Mouse (Mus musculus): ENCODE measurements around the gene Gpr152.

Gpr152 gene

DNA sequence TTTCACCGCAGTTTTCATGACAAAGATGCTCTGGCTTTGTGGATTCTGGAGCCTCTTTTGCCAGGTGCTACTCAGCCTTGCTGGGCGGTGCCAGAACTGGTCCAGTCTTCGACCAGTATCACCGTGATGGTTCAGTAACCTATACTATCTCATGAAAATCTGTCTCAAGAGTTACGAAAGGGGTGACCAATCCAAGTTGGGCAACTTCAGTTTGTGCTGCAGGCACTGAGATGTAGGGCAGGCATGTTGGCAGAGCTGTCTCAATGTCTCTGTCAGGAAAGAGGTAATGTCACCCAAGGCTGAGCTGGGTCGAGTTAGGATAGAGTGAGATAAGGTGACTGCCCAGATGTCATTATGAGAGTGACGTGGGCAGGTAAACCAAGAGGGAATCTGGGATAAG, 40.8 kb downstream of the Gpr152 start:
- no peak for DNase-seq

DNA sequence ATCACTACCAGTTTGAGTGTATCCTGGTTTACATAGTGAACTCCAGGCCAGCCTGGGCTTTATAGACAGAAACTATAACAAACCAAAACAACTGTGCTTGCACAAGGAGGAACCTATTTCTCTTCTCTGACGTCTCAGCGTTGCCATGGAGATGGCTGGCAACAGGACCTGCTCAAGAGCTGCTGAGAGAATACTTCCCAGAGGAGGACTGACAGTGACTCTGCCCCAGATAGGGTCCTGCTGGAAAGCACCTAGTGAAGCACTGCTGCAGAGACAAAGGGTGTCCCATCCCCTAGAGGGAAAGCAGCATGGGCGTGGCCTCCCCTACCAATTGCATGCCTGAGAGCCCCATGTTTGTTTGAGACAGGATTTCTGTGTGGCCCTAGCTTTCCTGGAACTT, 42.3 kb downstream of the Gpr152 start:
- DNase-seq: no peak

DNA sequence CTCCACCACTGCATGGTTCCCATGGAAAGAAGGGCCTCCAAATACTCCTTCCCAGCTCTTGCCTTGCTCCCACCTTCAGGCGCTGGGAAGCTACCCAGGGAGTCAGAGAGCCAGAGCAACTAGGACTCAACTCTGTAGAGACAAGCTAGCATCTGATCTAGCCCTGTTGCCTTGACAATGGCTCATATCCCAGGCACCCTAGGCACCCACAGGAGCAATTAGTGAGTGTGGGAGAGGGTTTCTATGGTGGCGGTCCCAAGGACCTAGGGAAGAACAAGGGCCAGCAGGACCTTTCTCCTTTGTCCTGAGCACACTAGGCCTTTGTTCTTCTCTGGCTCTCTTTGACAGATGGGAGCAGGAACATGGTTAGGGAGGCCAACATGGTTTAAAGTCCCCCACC, 44.1 kb downstream of the Gpr152 start:
- DNase-seq: no peak

DNA sequence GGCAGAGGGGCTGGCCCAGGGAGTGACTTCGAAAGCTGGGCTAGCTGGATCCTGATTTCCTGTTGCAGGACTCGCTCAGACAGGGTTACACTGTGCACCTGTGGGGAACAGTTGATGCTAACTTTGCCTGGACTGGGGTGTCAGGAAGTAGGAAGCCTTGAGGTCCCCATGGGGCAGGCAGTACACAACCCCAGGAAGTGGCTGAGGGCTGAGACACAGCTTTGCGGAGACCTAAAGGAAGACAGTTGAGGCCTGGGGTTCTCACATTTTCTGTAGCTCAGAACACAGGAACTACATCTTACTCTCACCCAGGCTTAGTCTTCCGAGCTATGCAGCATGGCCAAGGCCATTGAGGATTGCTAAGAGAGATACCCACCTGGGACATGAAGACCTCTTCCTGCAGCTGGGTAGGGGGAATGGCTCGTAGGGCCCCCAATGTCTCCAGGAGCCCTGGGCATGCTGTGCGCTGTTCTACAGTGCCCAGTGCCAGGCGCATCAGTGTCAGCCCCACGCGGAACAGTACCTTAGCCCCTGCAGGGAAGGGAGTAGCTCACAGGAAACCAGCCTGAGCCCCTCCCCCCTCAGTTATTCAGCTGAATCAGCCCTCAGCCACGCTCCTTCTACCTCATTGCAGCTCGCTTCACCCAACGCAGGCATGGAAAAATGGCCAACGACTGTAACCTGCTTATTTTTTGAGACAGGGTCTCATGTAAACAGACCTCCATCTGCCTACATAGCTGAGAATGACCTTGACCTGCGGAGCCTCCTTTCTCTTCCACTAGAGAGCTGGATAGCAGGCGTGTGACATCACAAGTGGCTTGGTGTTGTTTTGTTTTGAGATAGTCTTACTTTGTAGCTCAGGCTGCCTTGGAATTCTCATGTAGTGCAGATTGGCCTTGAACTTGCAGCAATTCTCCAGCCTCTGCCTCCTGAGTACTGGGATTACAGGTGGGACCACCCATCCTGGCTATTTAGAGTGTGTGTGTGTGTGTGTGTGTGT, 45.7 kb downstream of the Gpr152 start:
- DNase-seq: no peak

DNA sequence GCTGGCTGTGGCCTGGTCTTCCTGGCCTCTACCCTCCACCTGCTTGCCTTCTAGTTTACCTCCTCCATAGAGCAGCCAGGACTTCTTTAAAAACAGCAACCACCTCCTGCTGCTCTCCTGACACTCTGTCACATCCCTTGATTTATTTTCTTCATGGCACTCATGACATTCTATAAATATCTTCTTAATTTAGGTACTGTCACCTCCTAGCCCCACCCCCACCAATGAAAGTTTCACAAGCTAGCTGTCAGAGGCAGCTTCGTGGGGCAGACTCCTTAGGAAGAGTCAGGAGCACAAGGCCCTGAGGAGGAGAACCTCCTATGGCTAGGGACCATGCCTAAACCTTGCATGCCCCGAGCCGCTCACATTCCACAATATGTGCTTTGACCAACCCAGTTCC, 47.7 kb downstream of the Gpr152 start:
- no peak for DNase-seq

DNA sequence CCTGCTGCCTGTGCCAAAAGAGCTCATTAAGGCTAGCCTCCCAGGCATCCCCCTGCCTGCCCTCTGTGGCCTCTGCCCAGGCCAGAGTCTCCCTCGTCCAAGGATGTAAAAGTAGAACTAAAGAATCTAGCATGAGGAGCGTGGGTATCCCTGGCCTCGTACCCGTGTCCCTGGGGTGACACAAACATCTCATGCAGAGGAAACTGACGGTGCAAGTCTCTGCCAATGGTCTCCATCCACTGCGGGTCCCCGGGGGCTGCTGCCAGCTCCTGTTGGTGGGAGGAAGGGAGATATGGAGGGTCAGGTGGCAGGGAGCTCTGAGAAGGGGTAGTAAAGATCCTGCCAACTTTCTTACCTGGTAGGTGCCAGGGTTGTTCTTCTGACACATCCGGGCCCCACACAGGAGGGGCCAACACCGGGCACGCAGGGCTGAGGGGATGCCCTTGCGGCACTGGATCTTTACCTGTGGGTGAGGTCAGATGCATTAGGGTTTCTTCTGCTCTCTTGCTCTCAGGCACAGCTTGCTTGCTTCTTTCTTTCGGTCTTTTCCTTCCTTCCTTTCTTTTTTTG, 49.5 kb downstream of the Gpr152 start:
- DNase-seq: no peak

DNA sequence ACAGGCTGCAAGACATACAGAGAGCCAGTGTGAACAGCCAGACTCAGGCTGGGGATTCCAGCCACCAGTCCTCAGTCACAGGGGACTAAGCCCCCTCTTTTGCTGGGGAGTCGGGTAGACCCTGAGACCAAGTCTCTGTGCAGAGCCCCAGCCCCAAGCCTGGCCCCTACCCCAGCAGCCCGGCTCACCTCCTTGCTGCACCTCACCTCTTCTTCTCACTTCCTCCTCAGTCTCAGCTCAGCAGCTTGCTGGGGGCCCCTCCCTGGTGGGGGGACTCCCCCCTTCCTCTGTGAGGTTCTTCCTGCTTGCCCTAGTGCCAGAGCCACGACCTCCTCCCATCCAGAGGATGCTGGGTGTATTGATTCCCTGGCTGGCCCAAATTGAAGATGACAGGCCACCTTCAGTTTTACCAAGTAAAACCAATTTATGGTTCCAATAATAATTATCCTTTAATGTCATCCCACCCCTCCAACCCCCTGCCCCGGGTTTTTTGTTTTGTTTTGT, 51.3 kb downstream of the Gpr152 start, which contains the start of gene Tbc1d10c:
TSS of gene Tbc1d10c (minus strand) at position 454 of the 504 bp plus-strand sequence.
- DNase-seq: no peak

DNA sequence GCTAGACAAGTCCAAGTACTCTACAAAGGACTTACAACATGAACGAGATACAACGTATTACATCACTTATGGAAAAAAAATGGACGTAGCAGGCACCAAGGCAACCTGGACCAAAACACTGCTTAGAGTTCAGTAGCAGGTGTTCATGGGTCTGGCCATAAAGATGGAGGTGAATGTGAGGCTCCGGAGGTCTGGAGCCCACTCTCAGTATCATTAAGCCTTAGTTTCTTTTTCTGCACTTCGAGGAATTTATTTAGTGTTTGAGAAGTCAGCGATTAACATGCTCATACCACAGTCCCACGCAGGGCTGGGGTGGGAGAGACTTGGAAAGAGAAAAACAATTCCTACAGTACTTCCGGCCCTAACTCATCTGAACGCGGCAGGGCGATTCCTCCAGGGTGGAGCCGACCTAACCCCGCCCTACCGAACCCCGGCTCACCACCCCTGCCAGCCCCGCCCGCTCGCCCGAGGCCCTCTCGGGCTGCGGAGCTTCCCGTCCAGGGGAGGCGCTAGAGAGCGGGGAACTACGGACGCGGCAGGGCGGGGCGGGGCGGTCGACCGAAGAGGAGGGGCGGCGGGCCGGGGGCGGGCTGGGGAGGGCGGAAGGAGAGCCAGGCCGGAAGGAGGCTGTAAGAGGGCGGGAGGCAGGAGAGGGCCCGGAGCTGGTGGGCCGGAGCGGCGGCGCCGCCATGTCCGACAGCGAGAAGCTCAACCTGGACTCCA, 52.1 kb downstream of the Gpr152 start, which contains the start of gene Ppp1ca:
TSS of gene Ppp1ca (plus strand) at position 538 of the 723 bp plus-strand sequence.
- peak; percentile 91 for DNase-seq

DNA sequence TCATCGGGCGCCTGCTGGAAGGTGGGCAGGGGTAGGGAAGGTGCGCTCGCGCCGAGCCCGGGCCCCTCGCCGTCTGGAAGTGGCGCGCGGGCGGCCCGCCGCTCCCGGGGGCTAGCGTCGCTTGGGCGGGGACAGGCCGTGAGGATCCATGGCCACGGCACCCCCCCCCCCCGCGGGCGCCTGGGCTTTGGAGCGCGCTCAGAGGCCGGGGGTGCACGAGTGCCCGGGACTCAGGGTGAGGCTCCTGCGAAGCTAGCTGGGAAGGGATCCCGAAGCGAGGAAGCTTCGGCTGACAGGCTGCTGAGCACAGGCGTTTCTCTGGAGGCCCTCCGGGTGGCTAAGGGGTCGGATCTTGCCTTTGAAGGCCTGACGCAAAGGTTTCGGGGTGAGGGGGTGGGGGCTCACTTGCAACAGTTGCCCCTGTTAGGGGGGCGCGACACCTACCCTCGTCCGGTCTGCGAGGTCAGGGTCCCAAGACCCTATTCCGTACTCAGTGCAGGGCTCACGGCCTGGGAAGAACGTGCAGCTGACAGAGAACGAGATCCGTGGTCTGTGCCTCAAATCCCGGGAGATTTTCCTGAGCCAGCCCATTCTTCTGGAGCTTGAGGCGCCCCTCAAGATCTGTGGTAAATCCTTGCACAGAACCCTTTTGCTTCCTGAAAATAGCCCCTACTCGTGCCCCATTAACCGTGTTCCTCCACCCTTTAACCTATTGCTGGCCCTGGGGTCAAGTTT, 52.8 kb downstream of the Gpr152 start:
- DNase-seq: no peak

DNA sequence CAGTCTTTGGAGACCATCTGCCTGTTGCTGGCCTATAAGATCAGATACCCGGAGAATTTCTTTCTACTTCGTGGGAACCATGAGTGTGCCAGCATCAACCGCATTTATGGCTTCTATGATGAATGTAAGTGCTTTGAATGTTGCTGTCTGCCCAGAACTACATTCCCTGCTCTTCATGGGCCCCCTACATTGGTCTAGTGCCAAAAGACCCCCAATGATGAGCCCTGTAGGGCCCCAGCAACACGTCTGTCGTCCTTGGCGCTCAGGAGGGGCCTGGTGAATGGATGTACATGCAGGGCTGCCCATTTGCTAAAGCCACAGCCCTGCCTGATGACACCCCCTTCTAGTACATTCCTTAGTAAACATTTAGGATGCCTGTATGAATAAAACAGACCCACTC, 53.5 kb downstream of the Gpr152 start:
- no peak for DNase-seq

DNA sequence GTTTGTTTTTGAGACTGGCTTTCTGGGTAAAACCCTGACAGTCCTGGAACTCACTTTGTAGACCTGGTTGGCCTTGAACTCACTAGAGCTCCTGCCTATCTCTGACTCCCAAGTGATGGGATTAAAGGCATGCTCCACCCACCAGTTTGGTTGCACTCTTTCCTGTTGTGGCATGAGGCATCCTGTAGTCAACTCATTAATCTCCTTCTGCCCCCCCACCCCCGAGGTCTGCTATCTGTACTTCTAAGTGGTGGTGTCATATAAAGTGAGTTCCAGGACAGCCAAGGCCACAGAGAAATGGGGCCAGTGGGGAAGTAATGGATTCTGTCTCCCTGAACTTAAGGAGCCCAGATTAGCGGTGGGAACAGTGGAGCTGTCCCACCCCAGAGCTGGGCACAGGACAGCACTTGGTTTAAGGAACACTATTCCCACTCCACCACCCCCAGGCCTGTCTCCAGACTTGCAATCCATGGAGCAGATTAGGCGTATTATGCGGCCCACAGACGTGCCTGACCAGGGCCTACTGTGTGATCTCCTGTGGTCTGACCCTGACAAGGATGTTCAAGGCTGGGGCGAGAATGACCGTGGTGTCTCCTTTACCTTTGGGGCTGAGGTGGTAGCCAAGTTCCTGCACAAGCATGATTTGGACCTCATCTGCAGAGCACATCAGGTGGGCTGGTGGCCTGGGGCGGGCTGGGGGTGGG, 54.6 kb downstream of the Gpr152 start:
- no peak for DNase-seq

DNA sequence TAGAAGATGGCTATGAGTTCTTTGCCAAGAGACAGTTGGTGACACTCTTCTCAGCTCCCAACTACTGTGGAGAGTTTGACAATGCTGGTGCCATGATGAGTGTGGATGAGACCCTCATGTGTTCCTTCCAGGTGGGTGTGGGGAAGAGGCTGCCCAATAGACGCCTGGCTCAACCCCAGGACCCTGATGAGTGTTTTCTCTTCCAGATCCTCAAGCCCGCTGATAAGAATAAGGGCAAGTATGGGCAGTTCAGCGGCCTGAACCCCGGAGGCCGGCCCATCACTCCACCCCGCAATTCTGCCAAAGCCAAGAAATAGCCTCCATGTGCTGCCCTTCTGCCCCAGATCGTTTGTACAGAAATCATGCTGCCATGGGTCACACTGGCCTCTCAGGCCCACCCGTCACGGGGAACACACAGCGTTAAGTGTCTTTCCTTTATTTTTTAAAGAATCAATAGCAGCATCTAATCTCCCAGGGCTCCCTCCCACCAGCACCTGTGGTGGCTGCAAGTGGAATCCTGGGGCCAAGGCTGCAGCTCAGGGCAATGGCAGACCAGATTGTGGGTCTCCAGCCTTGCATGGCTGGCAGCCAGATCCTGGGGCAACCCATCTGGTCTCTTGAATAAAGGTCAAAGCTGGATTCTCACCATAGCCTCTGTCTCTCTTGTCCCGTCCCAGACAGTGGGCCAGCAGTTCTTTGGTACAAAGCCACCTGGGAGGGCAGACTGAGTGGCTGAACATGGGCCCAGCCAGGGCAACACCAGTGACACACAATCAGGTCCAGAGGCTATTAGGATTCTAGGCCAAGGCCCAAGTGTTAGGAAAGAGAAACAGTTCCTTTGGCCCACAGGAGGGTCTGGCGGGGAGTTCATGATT, 55.4 kb downstream of the Gpr152 start:
- no peak for DNase-seq

Measured in kidney, adult 11 months (tissue).